Mouse (Mus musculus) limb, embryonic 15.5 days (tissue): ENCODE results near the gene St6galnac6. TPM values are rescaled to one million over a fixed set of nuclear protein-coding genes. Genes with fewer than 3 reads are reported as not detected.

Experiments used
- ATAC-seq: fragments of 200-750 bp; cut with Nextera tagmentation; 2 replicates; pipeline ENCODE4 v1.8.0; 2017; ENCODE audit warnings: low read depth, moderate TSS enrichment; ENCODE audit not compliant: insufficient number of reproducible peaks, low FRiP score, low TSS enrichment
- H3K27ac ChIP-seq: fragments of 300-500 bp; sonication (generic); 2 replicates; pipeline ENCODE4 v1.5.1; 2015; ENCODE audit warnings: moderate library complexity, mild to moderate bottlenecking, inconsistent platforms
- H3K27me3 ChIP-seq: fragments of 300-500 bp; sonication (generic); 2 replicates; pipeline ENCODE4 v1.6.1; 2015; ENCODE audit warnings: inconsistent platforms
- H3K36me3 ChIP-seq: fragments of 300-500 bp; sonication (generic); 2 replicates; pipeline ENCODE4 v1.6.1; 2015; ENCODE audit warnings: inconsistent platforms
- H3K4me1 ChIP-seq: fragments of 300-500 bp; sonication (generic); 2 replicates; pipeline ENCODE4 v1.6.1; 2015; ENCODE audit warnings: inconsistent platforms
- H3K4me2 ChIP-seq: fragments of 300-500 bp; sonication (generic); 2 replicates; pipeline ENCODE4 v1.6.1; 2015; ENCODE audit warnings: mild to moderate bottlenecking, inconsistent platforms
- H3K4me3 ChIP-seq: fragments of 300-500 bp; sonication (generic); 2 replicates; pipeline ENCODE4 v1.5.1; 2015; ENCODE audit warnings: mild to moderate bottlenecking, inconsistent platforms
- H3K9ac ChIP-seq: fragments of 300-500 bp; sonication (generic); 2 replicates; pipeline ENCODE4 v1.6.1; 2015; ENCODE audit warnings: inconsistent platforms
- H3K9me3 ChIP-seq: fragments of 300-500 bp; sonication (generic); 2 replicates; pipeline ENCODE4 v1.6.1; 2016; ENCODE audit warnings: inconsistent platforms
- WGBS: fragments of 180-500 bp; shearing (Covaris S2); methylation state at CpG from one replicate; pipeline ENCODE4 v1.1.7; 2015; 5-methylcytosine and 5-hydroxymethylcytosine counted together
- microRNA counts: library from miRNA; unstranded; fragments of <30 nt; microRNA quantifications from one replicate; lab custom pipeline; 2016
- microRNA-seq: library from miRNA; unstranded; fragments of <30 nt; microRNA quantifications from one replicate; pipeline ENCODE4, GENCODE M21; 2016
- polyA plus RNA-seq: library from polyadenylated mRNA; unstranded; fragments of >200 nt; fragmentation: Nextera tagmentation; extraction: Ambion mirVana; gene quantifications from 2 replicates; pipeline ENCODE4 v1.2.1, GENCODE M21; 2015

Gene St6galnac6
- polyA plus RNA-seq, 1 experiment from 2014 or later, result 27.1 TPM

DNA sequence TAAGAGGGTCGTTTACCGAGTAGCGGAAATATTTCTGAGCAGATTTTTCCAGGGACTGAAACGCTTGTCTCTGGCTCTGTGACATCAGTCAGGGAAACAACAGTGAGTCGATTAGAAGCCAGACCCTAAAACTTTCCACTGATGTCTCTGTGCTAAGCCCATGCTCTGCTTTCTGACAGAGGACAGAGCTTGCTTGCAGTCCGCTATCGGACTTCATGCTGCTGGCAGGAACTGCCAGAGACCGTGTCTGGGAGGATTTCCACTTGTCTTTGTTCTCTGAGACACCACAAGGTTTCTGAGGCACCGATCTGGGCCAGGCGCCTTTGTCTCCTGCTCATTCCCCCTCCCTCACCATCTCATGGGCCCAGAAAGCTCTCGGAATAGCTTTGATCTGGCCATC is 68.3 kb downstream of the St6galnac6 start:
- H3K4me1 ChIP-seq, result peaks cover 8% of the 10 kb centered on the region
- peaks cover 21% of the 10 kb centered on the region for H3K36me3 ChIP-seq
- 56% methylated on average over 11 of the region's 11 CpGs for WGBS
- no peaks in the 10 kb centered on the region for H3K27me3 ChIP-seq
- no peaks in the 10 kb centered on the region for H3K9me3 ChIP-seq
- ATAC-seq, result no peak
- no peak overlapping the region for H3K4me2 ChIP-seq
- H3K9ac ChIP-seq, result no peak overlapping the region
- 0 out of 2 replicates have a peak overlapping the region, but pooled peaks have one; percentile 27 for H3K27ac ChIP-seq
- H3K4me3 ChIP-seq, result no peak overlapping the region

- Histone ChIP-seq H3K9me3 (no peaks in the 10 kb centered on the region), H3K27me3 (no peaks in the 10 kb centered on the region), H3K27ac (0 out of 2 replicates have a peak overlapping the region, but pooled peaks have one; percentile 27), H3K4me1 (peaks cover 9% of the 10 kb centered on the region), H3K4me2 (no peak overlapping the region), H3K4me3 (no peak overlapping the region), H3K36me3 (peaks cover 25% of the 10 kb centered on the region), H3K9ac (no peak overlapping the region)
- WGBS, result 89% methylated on average over 7 of the region's 7 CpGs
- no peak for ATAC-seq
These were observed 68.7 kb downstream of the St6galnac6 start for GRCm38 (mm10) chr2:32668176-32668575.

DNA sequence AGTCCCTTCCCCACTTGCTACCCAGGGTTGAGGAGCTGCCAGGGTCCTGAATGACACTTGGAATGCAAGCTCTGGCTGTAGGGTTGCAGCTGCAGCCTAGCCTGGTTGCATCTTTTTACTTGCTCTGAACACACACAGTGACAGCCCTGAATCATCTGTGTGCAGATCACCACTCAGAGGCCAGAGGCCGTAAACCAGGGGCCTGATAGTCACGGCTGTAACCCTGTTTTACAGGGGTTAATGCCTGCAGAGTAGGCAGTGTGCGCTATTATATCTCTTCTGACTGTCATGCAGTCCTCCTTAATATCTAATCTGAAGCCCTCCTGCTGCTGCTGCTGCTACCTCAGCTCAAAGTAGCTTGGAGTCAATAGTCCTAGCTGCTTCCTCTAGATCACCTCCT is 70.4 kb downstream of the St6galnac6 start:
- Histone ChIP-seq H3K4me3 (no peak overlapping the region), H3K4me1 (peaks cover 13% of the 10 kb centered on the region), H3K27ac (no peak overlapping the region), H3K36me3 (peaks cover 36% of the 10 kb centered on the region), H3K9me3 (no peaks in the 10 kb centered on the region), H3K4me2 (no peak overlapping the region), H3K9ac (no peak overlapping the region), H3K27me3 (no peaks in the 10 kb centered on the region)
- ATAC-seq, result no peak
- WGBS, result 51% methylated on average over 3 of the region's 3 CpGs

MicroRNAs within 50 kb of the gene (microRNA counts, 519-probe panel; counts per million panel counts)
- 1,556 counts per million, percentile 17 among the panel's probes with 10 or more counts for microRNA mmu-miR-1954 (lab: Ali Mortazavi, UCI)

Small RNA genes within 50 kb of the gene (microRNA-seq; reads per million reads assigned to microRNA genes)
- gene Mir1954, result not detected

Other genes with a start within 250 kb of the St6galnac6 start
- gene Ciz1, start 247.4 kb upstream of the St6galnac6 start, polyA plus RNA-seq, result 42.7 and 46.2 TPM in 2 replicates
- 20.5 and 26.6 TPM in 2 replicates for gene Dnm1, start 246.4 kb upstream of the St6galnac6 start, polyA plus RNA-seq
- gene 1110008P14Rik, start 217.8 kb upstream of the St6galnac6 start, polyA plus RNA-seq, result 58.0 and 67.7 TPM in 2 replicates
- gene Lcn2, start 211.5 kb upstream of the St6galnac6 start, polyA plus RNA-seq, result 3.2 and 3.9 TPM in 2 replicates
- gene Ptges2, start 203.8 kb upstream of the St6galnac6 start, polyA plus RNA-seq, result 24.9 and 26.0 TPM in 2 replicates
- gene Naif1, start 149.3 kb upstream of the St6galnac6 start, polyA plus RNA-seq, result 5.6 and 6.0 TPM in 2 replicates
- gene Slc25a25, start 148.3 kb upstream of the St6galnac6 start, polyA plus RNA-seq, result 17.1 and 17.5 TPM in 2 replicates
- 14.7 and 17.3 TPM in 2 replicates for gene Fam102a, start 64.4 kb upstream of the St6galnac6 start, polyA plus RNA-seq
- gene Dpm2, start 28.9 kb upstream of the St6galnac6 start, polyA plus RNA-seq, result 114 and 117 TPM in 2 replicates
- gene Pip5kl1, start 24.9 kb upstream of the St6galnac6 start, polyA plus RNA-seq, result 0.12 and 0.82 TPM in 2 replicates
- gene 9430097D07Rik, start 24.0 kb upstream of the St6galnac6 start, polyA plus RNA-seq, result not detected in 2 replicates
- 33.8 and 44.2 TPM in 2 replicates for gene St6galnac4, start 12.6 kb upstream of the St6galnac6 start, polyA plus RNA-seq
- gene Ak1, start 22.0 kb downstream of the St6galnac6 start, polyA plus RNA-seq, result 46.9 and 132 TPM in 2 replicates
- 64.6 and 71.5 TPM in 2 replicates for gene Eng, start 46.9 kb downstream of the St6galnac6 start, polyA plus RNA-seq
- gene Fpgs, start 104.4 kb downstream of the St6galnac6 start, polyA plus RNA-seq, result 33.5 and 34.8 TPM in 2 replicates
- gene Cdk9, start 113.4 kb downstream of the St6galnac6 start, polyA plus RNA-seq, result 84.4 and 101 TPM in 2 replicates
- gene Sh2d3c, start 121.3 kb downstream of the St6galnac6 start, polyA plus RNA-seq, result 23.0 and 24.7 TPM in 2 replicates
- not detected in 2 replicates for gene 6330409D20Rik, start 141.3 kb downstream of the St6galnac6 start, polyA plus RNA-seq
- gene Tor2a, start 157.5 kb downstream of the St6galnac6 start, polyA plus RNA-seq, result 68.5 and 71.7 TPM in 2 replicates
- gene Ttc16, start 175.9 kb downstream of the St6galnac6 start, polyA plus RNA-seq, result 0.12 and 0.13 TPM in 2 replicates
- 6.6 and 7.2 TPM in 2 replicates for gene Ptrh1, start 176.1 kb downstream of the St6galnac6 start, polyA plus RNA-seq
- 0.37 and 1.0 TPM in 2 replicates for gene Cfap157, start 184.7 kb downstream of the St6galnac6 start, polyA plus RNA-seq
- 16.7 and 17.9 TPM in 2 replicates for gene Stxbp1, start 247.5 kb downstream of the St6galnac6 start, polyA plus RNA-seq